Mouse (Mus musculus): Measurements from ENCODE around the gene Wdr34. TPM values are rescaled to one million over a fixed set of nuclear protein-coding genes. Genes with fewer than 3 reads are reported as not detected.
A peak's percentile ranks its signal among the peaks of the same experiment; 100 is the strongest.

Wdr34 gene
- polyA plus RNA-seq, 1 experiment from 2014 or later: 5.7 TPM

- Histone ChIP-seq H3K4me2 (ENCODE audit: low read depth, low read length) (no peak overlapping the region), H3K27me3 (ENCODE audit: control insufficient read depth, insufficient read depth, low read depth, low read length) (no peaks in the 10 kb centered on the region), H3K27ac (ENCODE audit: low read length) (no peak overlapping the region), H3K9ac (ENCODE audit: low read depth, low read length) (no peak overlapping the region), H3K4me1 (ENCODE audit: control insufficient read depth, low read depth, low read length) (no peaks in the 10 kb centered on the region; the same call in 1 of the 2 replicates), H3K36me3 (ENCODE audit: control insufficient read depth, insufficient read depth) (no peaks in the 10 kb centered on the region), H3K4me3 (ENCODE audit: low read depth, low read length) (no peak overlapping the region), H3K9me3 (replicated peaks; ENCODE audit: control insufficient read depth, low read length) (no peaks in the 10 kb centered on the region)
- no peak for ATAC-seq (ENCODE audit: low read depth)
- whole genome bisulfite sequencing (ENCODE audit: insufficient replicate concordance): 56% methylated on average over 5 of the region's 5 CpGs
These were observed 35.4 kb upstream of the Wdr34 start for GRCm38 (mm10) chr2:30084113-30084512.

DNA sequence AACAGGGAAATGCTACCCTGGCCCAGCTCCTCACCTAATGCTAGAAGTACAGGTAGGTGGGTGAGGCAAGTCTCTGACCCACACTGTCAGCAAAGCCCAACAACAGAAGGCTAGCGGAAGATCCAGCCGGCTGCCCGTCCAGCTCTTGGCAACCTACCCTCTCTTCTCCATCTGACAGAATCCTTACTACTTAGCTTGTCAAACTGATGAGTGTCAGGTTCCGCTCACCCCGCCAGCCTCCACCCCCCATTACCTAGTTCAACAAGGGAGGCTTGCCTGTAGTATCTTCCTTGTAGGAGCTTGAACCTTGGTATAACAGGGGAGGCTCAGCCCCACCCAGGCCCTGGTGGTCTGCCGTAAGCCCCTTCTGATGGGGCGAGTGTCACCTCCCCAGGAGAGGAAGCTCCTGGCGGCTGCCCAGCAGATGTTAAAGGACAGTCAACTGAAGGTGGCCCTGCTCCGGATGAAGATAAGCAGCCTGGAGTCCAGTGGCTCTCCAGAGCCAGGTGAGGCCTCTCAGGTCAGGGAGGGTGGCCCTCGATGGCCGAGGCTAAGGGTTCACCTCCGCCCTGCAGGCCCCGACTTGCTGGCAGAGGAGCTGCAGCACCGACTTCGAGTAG lies 31.6 kb upstream of the Wdr34 start:
- no peak overlapping the region for H3K27ac ChIP-seq (ENCODE audit: low read length)
- peaks cover 16% of the 10 kb centered on the region for H3K4me1 ChIP-seq (ENCODE audit: control insufficient read depth, low read depth, low read length)
- WGBS (ENCODE audit: insufficient replicate concordance): 75% methylated on average over 15 of the region's 15 CpGs
- no peaks in the 10 kb centered on the region for H3K36me3 ChIP-seq (ENCODE audit: control insufficient read depth, insufficient read depth)
- H3K27me3 ChIP-seq (ENCODE audit: control insufficient read depth, insufficient read depth, low read depth, low read length): no peaks in the 10 kb centered on the region
- H3K4me2 ChIP-seq (ENCODE audit: low read depth, low read length): no peak overlapping the region
- H3K9ac ChIP-seq (ENCODE audit: low read depth, low read length): no peak overlapping the region
- H3K9me3 ChIP-seq (replicated peaks; ENCODE audit: control insufficient read depth, low read length): no peaks in the 10 kb centered on the region
- no peak overlapping the region for H3K4me3 ChIP-seq (ENCODE audit: low read depth, low read length)
- no peak for ATAC-seq (ENCODE audit: low read depth)

DNA sequence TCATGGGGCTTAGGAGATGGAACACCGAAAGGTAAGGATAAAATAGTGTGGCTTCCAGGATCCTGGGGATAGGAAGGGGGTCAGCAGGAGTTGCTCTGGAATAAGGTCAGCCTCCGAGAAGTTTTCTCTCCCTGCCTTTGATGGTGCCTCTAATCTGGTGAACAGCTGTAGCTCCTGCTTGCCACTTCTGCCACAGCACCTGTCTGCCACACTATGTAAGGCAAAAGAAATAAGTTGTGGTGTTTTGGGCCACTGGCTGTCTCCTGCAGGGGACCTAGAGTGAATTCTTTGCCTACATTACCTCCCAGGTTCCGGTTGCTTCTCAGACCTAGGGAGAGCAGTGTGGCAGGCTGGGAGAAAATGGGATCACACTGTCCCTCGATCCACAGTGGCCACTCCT lies 30.1 kb upstream of the Wdr34 start:
- Histone ChIP-seq H3K4me2 (ENCODE audit: low read depth, low read length) (peak overlapping the region; percentile 98; the same call in 1 of the 2 replicates), H3K9ac (ENCODE audit: low read depth, low read length) (no peak overlapping the region), H3K36me3 (ENCODE audit: control insufficient read depth, insufficient read depth) (no peaks in the 10 kb centered on the region), H3K9me3 (replicated peaks; ENCODE audit: control insufficient read depth, low read length) (no peaks in the 10 kb centered on the region), H3K27me3 (ENCODE audit: control insufficient read depth, insufficient read depth, low read depth, low read length) (no peaks in the 10 kb centered on the region), H3K4me3 (ENCODE audit: low read depth, low read length) (no peak overlapping the region; the same call in 1 of the 2 replicates), H3K4me1 (ENCODE audit: control insufficient read depth, low read depth, low read length) (peaks cover 16% of the 10 kb centered on the region), H3K27ac (ENCODE audit: low read length) (no peak overlapping the region)
- WGBS (ENCODE audit: insufficient replicate concordance): 68% methylated on average over 4 of the region's 4 CpGs
- ATAC-seq (ENCODE audit: low read depth): no peak

GRCm38 (mm10) chr2:30078349-30078712 lies 29.6 kb upstream of the Wdr34 start:
- H3K9me3 ChIP-seq (replicated peaks; ENCODE audit: control insufficient read depth, low read length): no peaks in the 10 kb centered on the region
- H3K4me1 ChIP-seq (ENCODE audit: control insufficient read depth, low read depth, low read length): peaks cover 16% of the 10 kb centered on the region
- peak; percentile 5; the same call in 1 of the 2 replicates for ATAC-seq (ENCODE audit: low read depth)
- H3K27me3 ChIP-seq (ENCODE audit: control insufficient read depth, insufficient read depth, low read depth, low read length): no peaks in the 10 kb centered on the region
- peak overlapping the region; percentile 98 for H3K4me2 ChIP-seq (ENCODE audit: low read depth, low read length)
- no peak overlapping the region for H3K9ac ChIP-seq (ENCODE audit: low read depth, low read length)
- H3K4me3 ChIP-seq (ENCODE audit: low read depth, low read length): peak overlapping the region; percentile 72
- WGBS (ENCODE audit: insufficient replicate concordance): 6% methylated on average over 10 of the region's 10 CpGs
- no peak overlapping the region for H3K27ac ChIP-seq (ENCODE audit: low read length)
- H3K36me3 ChIP-seq (ENCODE audit: control insufficient read depth, insufficient read depth): no peaks in the 10 kb centered on the region

DNA sequence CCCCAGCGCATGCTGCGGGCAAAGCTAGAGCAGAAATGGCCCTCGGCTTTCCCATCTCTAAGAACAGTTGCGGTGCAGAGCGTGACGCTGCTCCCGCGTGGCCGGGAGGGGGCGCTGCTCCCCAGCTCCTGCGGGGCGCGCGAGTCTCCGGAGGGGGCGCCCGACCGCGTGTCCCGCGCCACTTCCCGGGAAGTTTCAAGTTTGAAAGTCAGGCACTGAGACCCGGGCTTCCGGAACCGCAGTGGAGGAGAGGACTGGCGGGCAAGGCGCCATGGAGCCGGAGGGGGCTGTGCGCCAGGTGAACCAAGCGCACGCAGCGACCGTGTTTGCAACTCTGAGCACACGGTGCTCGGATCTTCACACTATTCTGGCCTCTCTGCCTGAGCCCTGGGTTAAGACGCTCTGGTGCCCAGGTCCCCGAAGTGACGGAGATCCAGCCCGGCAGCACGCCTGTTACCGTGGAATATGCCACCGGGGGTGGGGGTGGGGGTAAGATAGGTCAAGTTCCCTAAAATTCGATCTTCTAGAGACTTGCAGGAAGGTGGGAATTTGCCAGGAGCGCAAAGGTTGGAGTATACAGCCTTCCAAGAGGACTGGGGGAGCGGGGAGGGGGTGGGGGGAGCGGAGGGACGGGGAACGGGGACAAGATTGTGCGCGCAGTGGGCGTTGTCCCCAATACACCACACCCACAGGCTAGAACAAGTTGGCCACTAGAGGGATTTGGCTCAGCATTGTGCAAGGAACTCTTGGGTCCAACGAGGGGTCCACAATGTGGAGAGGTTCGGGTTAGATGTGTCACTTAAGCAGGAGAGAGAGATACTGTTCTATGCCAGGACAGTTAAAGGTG lies 29.0 kb upstream of the Wdr34 start, which contains the start of gene Pkn3:
Pkn3 (plus strand) TSS at position 183 of the 847 bp plus-strand sequence.
- WGBS (ENCODE audit: insufficient replicate concordance): under 1% methylated on average over 53 of the region's 53 CpGs
- Histone ChIP-seq H3K27me3 (ENCODE audit: control insufficient read depth, insufficient read depth, low read depth, low read length) (no peaks in the 10 kb centered on the region), H3K4me3 (ENCODE audit: low read depth, low read length) (peak within 1 kb of the TSS; percentile 72), H3K4me1 (ENCODE audit: control insufficient read depth, low read depth, low read length) (peaks cover 16% of the 10 kb centered on the region), H3K9ac (ENCODE audit: low read depth, low read length) (peak within 1 kb of the TSS; percentile 71), H3K36me3 (ENCODE audit: control insufficient read depth, insufficient read depth) (no peaks in the 10 kb centered on the region; the same call in none of the 2 replicates), H3K27ac (ENCODE audit: low read length) (peak within 1 kb of the TSS; percentile 66), H3K9me3 (replicated peaks; ENCODE audit: control insufficient read depth, low read length) (no peaks in the 10 kb centered on the region), H3K4me2 (ENCODE audit: low read depth, low read length) (peak within 1 kb of the TSS; percentile 98)
- peak; percentile 75 for ATAC-seq (ENCODE audit: low read depth)

DNA sequence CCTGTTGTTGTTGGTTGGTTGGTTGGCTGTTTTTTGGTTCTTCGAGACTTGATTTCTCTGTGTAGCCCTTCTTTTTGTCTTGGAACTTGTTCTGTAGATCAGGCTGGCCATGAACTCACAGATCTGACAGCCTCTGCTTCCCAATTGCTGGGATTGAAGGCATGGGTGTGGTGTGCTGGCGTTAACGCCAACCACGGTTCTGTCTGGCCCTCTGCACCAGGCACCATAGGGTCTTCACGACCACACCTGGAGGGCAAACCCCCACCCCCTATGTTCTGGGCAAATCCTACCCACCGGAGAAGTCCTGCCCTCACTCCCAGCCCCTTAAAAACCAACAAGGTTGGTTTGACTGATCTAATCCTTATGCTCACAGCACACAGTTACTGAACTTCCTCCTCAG lies 28.3 kb upstream of the Wdr34 start:
- Histone ChIP-seq H3K36me3 (ENCODE audit: control insufficient read depth, insufficient read depth) (no peaks in the 10 kb centered on the region; the same call in none of the 2 replicates), H3K4me2 (ENCODE audit: low read depth, low read length) (peak overlapping the region; percentile 98), H3K27me3 (ENCODE audit: control insufficient read depth, insufficient read depth, low read depth, low read length) (no peaks in the 10 kb centered on the region), H3K4me3 (ENCODE audit: low read depth, low read length) (peak overlapping the region; percentile 72; the same call in 1 of the 2 replicates), H3K9me3 (replicated peaks; ENCODE audit: control insufficient read depth, low read length) (no peaks in the 10 kb centered on the region), H3K9ac (ENCODE audit: low read depth, low read length) (no peak overlapping the region), H3K27ac (ENCODE audit: low read length) (no peak overlapping the region), H3K4me1 (ENCODE audit: control insufficient read depth, low read depth, low read length) (peaks cover 16% of the 10 kb centered on the region)
- WGBS (ENCODE audit: insufficient replicate concordance): 49% methylated on average over 6 of the region's 6 CpGs
- ATAC-seq (ENCODE audit: low read depth): 0 out of 2 replicates have a peak, but pooled peaks have one; percentile 4

- Histone ChIP-seq H3K27ac (ENCODE audit: low read length) (no peak overlapping the region), H3K4me2 (ENCODE audit: low read depth, low read length) (no peak overlapping the region), H3K4me1 (ENCODE audit: control insufficient read depth, low read depth, low read length) (peaks cover 16% of the 10 kb centered on the region), H3K27me3 (ENCODE audit: control insufficient read depth, insufficient read depth, low read depth, low read length) (no peaks in the 10 kb centered on the region), H3K4me3 (ENCODE audit: low read depth, low read length) (no peak overlapping the region), H3K36me3 (ENCODE audit: control insufficient read depth, insufficient read depth) (no peaks in the 10 kb centered on the region; the same call in none of the 2 replicates), H3K9ac (ENCODE audit: low read depth, low read length) (no peak overlapping the region), H3K9me3 (replicated peaks; ENCODE audit: control insufficient read depth, low read length) (no peaks in the 10 kb centered on the region)
- ATAC-seq (ENCODE audit: low read depth): no peak
- 77% methylated on average over 8 of the region's 9 CpGs for WGBS (ENCODE audit: insufficient replicate concordance)
These were observed 27.8 kb upstream of the Wdr34 start for GRCm38 (mm10) chr2:30076439-30076838.

- Histone ChIP-seq H3K4me3 (ENCODE audit: low read depth, low read length) (no peak overlapping the region), H3K36me3 (ENCODE audit: control insufficient read depth, insufficient read depth) (peaks cover 1% of the 10 kb centered on the region), H3K27me3 (ENCODE audit: control insufficient read depth, insufficient read depth, low read depth, low read length) (no peaks in the 10 kb centered on the region), H3K27ac (ENCODE audit: low read length) (no peak overlapping the region), H3K4me2 (ENCODE audit: low read depth, low read length) (no peak overlapping the region), H3K9ac (ENCODE audit: low read depth, low read length) (no peak overlapping the region), H3K4me1 (ENCODE audit: control insufficient read depth, low read depth, low read length) (peaks cover 16% of the 10 kb centered on the region), H3K9me3 (replicated peaks; ENCODE audit: control insufficient read depth, low read length) (no peaks in the 10 kb centered on the region)
- no peak for ATAC-seq (ENCODE audit: low read depth)
- WGBS (ENCODE audit: insufficient replicate concordance): 65% methylated on average over 3 of the region's 3 CpGs
These were observed 26.9 kb upstream of the Wdr34 start for GRCm38 (mm10) chr2:30075625-30076024.

DNA sequence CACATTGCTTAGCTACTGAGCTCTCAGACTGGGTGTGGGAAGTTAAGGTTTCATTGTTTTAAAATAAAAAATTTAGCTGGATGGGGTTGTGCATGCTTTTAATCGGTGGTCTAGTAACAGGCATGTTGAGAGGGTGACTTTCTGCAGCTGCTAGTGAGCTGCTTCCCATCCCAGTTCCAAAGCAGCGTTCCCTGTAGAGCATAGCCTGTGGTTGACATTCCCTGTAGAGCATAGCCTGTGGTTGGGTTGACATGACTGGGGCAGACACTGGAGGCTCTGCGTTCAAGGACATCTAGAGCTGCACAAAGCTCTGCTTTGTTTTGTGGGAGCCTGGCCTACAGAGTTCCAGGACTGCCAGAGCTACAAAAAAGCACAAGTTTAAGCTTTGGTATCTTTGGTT lies 24.6 kb upstream of the Wdr34 start:
- Histone ChIP-seq H3K36me3 (ENCODE audit: control insufficient read depth, insufficient read depth) (peaks cover 19% of the 10 kb centered on the region), H3K4me2 (ENCODE audit: low read depth, low read length) (no peak overlapping the region), H3K27ac (ENCODE audit: low read length) (no peak overlapping the region), H3K27me3 (ENCODE audit: control insufficient read depth, insufficient read depth, low read depth, low read length) (no peaks in the 10 kb centered on the region), H3K9me3 (replicated peaks; ENCODE audit: control insufficient read depth, low read length) (no peaks in the 10 kb centered on the region), H3K9ac (ENCODE audit: low read depth, low read length) (no peak overlapping the region), H3K4me3 (ENCODE audit: low read depth, low read length) (no peak overlapping the region), H3K4me1 (ENCODE audit: control insufficient read depth, low read depth, low read length) (peaks cover 14% of the 10 kb centered on the region)
- no peak for ATAC-seq (ENCODE audit: low read depth)
- WGBS (ENCODE audit: insufficient replicate concordance): 69% methylated on average over 3 of the region's 3 CpGs
